Mouse (Mus musculus) brain, embryonic 14.5 days (tissue): ENCODE data around the gene Mvb12a.

Experiments
- CTCF ChIP-seq: fragments of 200-500 bp; IDR thresholded peaks from 2 replicates; pipeline ENCODE4 v1.5.1; 2012; ENCODE audit warnings: inconsistent platforms, mild to moderate bottlenecking, moderate library complexity, borderline replicate concordance; ENCODE audit not compliant: insufficient read depth, insufficient read length; ENCODE audit errors: extremely low read depth
- POLR2A ChIP-seq: fragments of 200-500 bp; IDR thresholded peaks from 2 replicates; pipeline ENCODE4 v1.6.1; 2012; ENCODE audit warnings: mild to moderate bottlenecking, inconsistent platforms, borderline replicate concordance; ENCODE audit not compliant: poor library complexity, insufficient read depth, insufficient read length, severe bottlenecking; ENCODE audit errors: extremely low read depth

DNA sequence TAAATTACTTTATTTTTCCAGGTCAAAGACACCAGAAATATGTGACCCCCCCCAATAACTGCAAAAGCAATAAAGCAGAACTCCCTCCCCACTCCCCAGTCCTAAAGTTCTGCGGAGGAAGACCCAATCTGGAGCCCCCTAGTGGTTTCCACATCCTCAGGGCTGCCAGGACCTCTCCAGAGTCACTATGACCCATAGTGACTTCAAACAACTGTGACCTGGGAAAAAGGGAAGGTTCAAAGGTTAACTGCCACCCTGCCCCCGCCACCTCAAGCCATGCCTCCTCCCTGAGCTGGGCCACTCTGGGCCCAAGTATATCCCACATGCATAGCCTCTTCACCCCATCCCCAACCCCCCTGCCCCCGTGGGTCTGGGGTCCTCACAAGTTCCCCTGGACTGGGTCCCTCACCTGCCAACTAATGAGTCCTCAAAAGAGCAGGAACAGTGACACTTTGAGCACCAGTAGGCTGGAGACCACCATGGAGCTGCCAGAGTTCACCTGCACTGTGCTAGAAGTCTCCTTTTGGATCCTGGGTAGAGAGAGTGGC lies 8.4 kb upstream of the Mvb12a start:
- TF ChIP-seq CTCF (peak; percentile 19; the same call in 1 of the 2 replicates), POLR2A (no peak)
